Mouse (Mus musculus): ENCODE data around the gene Mrps6.

- TF ChIP-seq CTCF (conservative IDR thresholded peaks at IDR 0.05; ENCODE audit: insufficient read depth, insufficient read length, low read depth, low read length) (no peak), POLR2A (IDR thresholded peaks at IDR 0.05; ENCODE audit: low read depth, low read length) (no peak)
Measured at GRCm38 (mm10) chr16:92099598-92099997, 41.5 kb downstream of the Mrps6 start.
